Mouse (Mus musculus) MEL (cell line): ENCODE measurements around the gene Tnni1. TPM values are rescaled to one million over a fixed set of nuclear protein-coding genes. Genes with fewer than 3 reads are reported as not detected.

Experiments
- DNase-seq: peaks from one replicate; pipeline ENCODE4 v3.0.0; 2011; ENCODE audit warnings: low read depth, low spot score
- H3K27ac ChIP-seq: 2 replicates; pipeline ENCODE4 v1.5.1; 2012; ENCODE audit warnings: low read depth, mild to moderate bottlenecking, control low read depth, low read length, moderate library complexity; ENCODE audit not compliant: control insufficient read depth
- H3K27me3 ChIP-seq, 2 experiments: fragments of 150-350 bp in 1 of 2; sonication (generic) in 1 of 2; 2 replicates each; pipeline ENCODE4 v1.6.1; 2012; ENCODE audit warnings: low read length in 2 of 2, mild to moderate bottlenecking in 2 of 2, improper control_type of control experiment in 1 of 2, moderate library complexity in 1 of 2; ENCODE audit not compliant: insufficient read depth in 2 of 2, control insufficient read depth in 1 of 2
- H3K36me3 ChIP-seq, 2 experiments: 2 replicates each; pipeline ENCODE4 v1.6.1; 2012 to 2014; ENCODE audit warnings: low read length in 2 of 2, improper control_type of control experiment in 1 of 2, inconsistent platforms in 1 of 2, mild to moderate bottlenecking in 1 of 2; ENCODE audit not compliant: insufficient read depth in 2 of 2, control insufficient read depth in 1 of 2
- H3K4me1 ChIP-seq, 2 experiments: fragments of 150-350 bp in 1 of 2; sonication (generic) in 1 of 2; 2 replicates each; pipeline ENCODE4 v1.6.1; 2012; ENCODE audit warnings: low read length in 2 of 2, improper control_type of control experiment in 1 of 2, mild to moderate bottlenecking in 1 of 2; ENCODE audit not compliant: insufficient read depth in 2 of 2, control insufficient read depth in 1 of 2
- H3K4me3 ChIP-seq, 2 experiments: fragments of 150-350 bp in 1 of 2; sonication (generic) in 1 of 2; 2 replicates each; pipeline ENCODE4 v1.5.1; 2012; ENCODE audit warnings: low read depth in 2 of 2, low read length in 2 of 2, mild to moderate bottlenecking in 2 of 2, moderate library complexity in 2 of 2, control low read depth in 1 of 2, improper control_type of control experiment in 1 of 2; ENCODE audit not compliant: control insufficient read depth in 1 of 2, insufficient read depth in 1 of 2
- H3K79me2 ChIP-seq: 2 replicates; pipeline ENCODE4 v1.6.1; 2012; ENCODE audit warnings: mild to moderate bottlenecking, low read length, moderate library complexity; ENCODE audit not compliant: control insufficient read depth, poor library complexity, insufficient read depth
- H3K9ac ChIP-seq: 2 replicates; pipeline ENCODE4 v1.6.1; 2012; ENCODE audit warnings: low read depth, mild to moderate bottlenecking, control low read depth, low read length, moderate library complexity; ENCODE audit not compliant: control insufficient read depth, poor library complexity, severe bottlenecking
- H3K9me3 ChIP-seq: fragments of 150-350 bp; sonication (generic); replicated peaks from 2 replicates; pipeline ENCODE4 v1.6.1; 2012; ENCODE audit warnings: mild to moderate bottlenecking, low read length, improper control_type of control experiment, moderate library complexity; ENCODE audit not compliant: insufficient read depth
- BHLHE40 ChIP-seq: IDR thresholded peaks from 2 replicates; pipeline ENCODE4 v1.6.1; 2012; ENCODE audit warnings: low read depth, mild to moderate bottlenecking, inconsistent platforms, low read length, improper control_type of control experiment, borderline replicate concordance
- CHD1 ChIP-seq: IDR thresholded peaks from 2 replicates; pipeline ENCODE4 v1.6.1; 2012; ENCODE audit warnings: low read depth, mild to moderate bottlenecking, inconsistent platforms, low read length, improper control_type of control experiment
- CHD2 ChIP-seq: IDR thresholded peaks from 2 replicates; pipeline ENCODE4 v1.6.1; 2011; ENCODE audit warnings: low read length, improper control_type of control experiment
- CTCF ChIP-seq, 3 experiments: IDR thresholded peaks in 2 of 3; conservative IDR thresholded peaks in 1 of 3; 2 replicates each; pipeline ENCODE4 v1.5.1; 2011 to 2012; ENCODE audit warnings: low read length in 3 of 3, low read depth in 2 of 3, mild to moderate bottlenecking in 2 of 3, improper control_type of control experiment in 1 of 3, inconsistent platforms in 1 of 3, mixed read lengths in 1 of 3, moderate library complexity in 1 of 3; ENCODE audit not compliant: control insufficient read depth in 1 of 3, insufficient read depth in 1 of 3, poor library complexity in 1 of 3, severe bottlenecking in 1 of 3
- ELF1 ChIP-seq: IDR thresholded peaks from 2 replicates; pipeline ENCODE4 v1.6.1; 2014; ENCODE audit warnings: low read depth, mild to moderate bottlenecking, inconsistent platforms, low read length, improper control_type of control experiment, moderate library complexity
- EP300 ChIP-seq, 2 experiments: IDR thresholded peaks; 2 replicates each; pipeline ENCODE4 v1.6.1; 2011; ENCODE audit warnings: improper control_type of control experiment in 2 of 2, low read length in 2 of 2, low read depth in 1 of 2, mild to moderate bottlenecking in 1 of 2
- GATA1 ChIP-seq: IDR thresholded peaks from 2 replicates; pipeline ENCODE4 v1.6.1; 2011; ENCODE audit warnings: low read depth, low read length, improper control_type of control experiment
- HCFC1 ChIP-seq: IDR thresholded peaks from 2 replicates; pipeline ENCODE4 v1.6.1; 2012; ENCODE audit warnings: low read depth, mild to moderate bottlenecking, inconsistent platforms, low read length, improper control_type of control experiment, moderate library complexity
- MAX ChIP-seq: IDR thresholded peaks from 2 replicates; pipeline ENCODE4 v1.6.1; 2011; ENCODE audit warnings: low read length, improper control_type of control experiment
- MEF2A ChIP-seq: IDR thresholded peaks from 2 replicates; pipeline ENCODE4 v1.6.1; 2014; ENCODE audit warnings: low read depth, mild to moderate bottlenecking, inconsistent platforms, low read length, improper control_type of control experiment; ENCODE audit not compliant: poor library complexity, insufficient replicate concordance, severe bottlenecking; ENCODE audit errors: extremely low read depth
- MYB ChIP-seq: IDR thresholded peaks from 2 replicates; pipeline ENCODE4 v1.6.1; 2011; ENCODE audit warnings: mild to moderate bottlenecking, low read depth, low read length, improper control_type of control experiment
- MYC ChIP-seq: IDR thresholded peaks from 2 replicates; pipeline ENCODE4 v1.6.1; 2011; ENCODE audit warnings: low read depth, mild to moderate bottlenecking, low read length, improper control_type of control experiment, moderate library complexity
- NRF1 ChIP-seq: IDR thresholded peaks from 2 replicates; pipeline ENCODE4 v1.6.1; 2014; ENCODE audit warnings: low read depth, mild to moderate bottlenecking, inconsistent platforms, low read length, improper control_type of control experiment, moderate library complexity; ENCODE audit not compliant: poor library complexity, insufficient read depth, severe bottlenecking
- POLR2A ChIP-seq, 2 experiments: IDR thresholded peaks; 2 replicates each; pipeline ENCODE4 v1.6.1; 2011 to 2012; ENCODE audit warnings: low read length in 2 of 2, mild to moderate bottlenecking in 2 of 2, control low read depth in 1 of 2, improper control_type of control experiment in 1 of 2, low read depth in 1 of 2, moderate library complexity in 1 of 2; ENCODE audit not compliant: control insufficient read depth in 1 of 2, insufficient read depth in 1 of 2, poor library complexity in 1 of 2
- POLR2AphosphoS5 ChIP-seq: IDR thresholded peaks from 2 replicates; pipeline ENCODE4 v1.6.1; 2012; ENCODE audit warnings: low read depth, borderline replicate concordance, mild to moderate bottlenecking, inconsistent platforms, low read length, moderate library complexity, mixed read lengths
- SMC3 ChIP-seq: IDR thresholded peaks from 2 replicates; pipeline ENCODE4 v1.6.1; 2011; ENCODE audit warnings: low read depth, low read length, improper control_type of control experiment
- TBP ChIP-seq: IDR thresholded peaks from 2 replicates; pipeline ENCODE4 v1.8.0; 2011; ENCODE audit warnings: low read depth, low read length, improper control_type of control experiment
- UBTF ChIP-seq: IDR thresholded peaks from 2 replicates; pipeline ENCODE4 v1.6.1; 2012; ENCODE audit warnings: low read depth, mild to moderate bottlenecking, inconsistent platforms, low read length, improper control_type of control experiment, moderate library complexity, borderline replicate concordance; ENCODE audit not compliant: insufficient read depth
- USF1 ChIP-seq: IDR thresholded peaks from 2 replicates; pipeline ENCODE4 v1.6.1; 2014; ENCODE audit warnings: low read depth, mild to moderate bottlenecking, inconsistent platforms, low read length, improper control_type of control experiment, moderate library complexity
- ZC3H11A ChIP-seq: IDR thresholded peaks from 2 replicates; pipeline ENCODE4 v1.6.1; 2012; ENCODE audit warnings: low read depth, mild to moderate bottlenecking, inconsistent platforms, low read length, improper control_type of control experiment
- ZMIZ1 ChIP-seq: IDR thresholded peaks from 2 replicates; pipeline ENCODE4 v1.6.1; 2012; ENCODE audit warnings: low read depth, mild to moderate bottlenecking, inconsistent platforms, low read length, improper control_type of control experiment, moderate library complexity
- polyA plus RNA-seq, 2 experiments: library from polyadenylated mRNA; stranded (reverse) in 1 of 2; unstranded in 1 of 2; fragments of >175 nt in 1 of 2; fragments of >200 nt in 1 of 2; gene quantifications; 2 replicates each; pipeline versions ENCODE4 v1.2.1 to v1.2.4; 2012; ENCODE audit warnings: low replicate concordance in 2 of 2, low read depth in 1 of 2; ENCODE audit not compliant: insufficient read length in 2 of 2, insufficient read depth in 1 of 2, missing spikeins in 1 of 2
- total RNA-seq: library from RNA; depleted of rRNA; stranded (reverse); fragments of 300-350 nt; gene quantifications from 2 replicates; pipeline ENCODE4 v1.2.3, GENCODE M21; 2012

Tnni1 gene
- total and polyA plus RNA-seq, 3 experiments, result 0.15 TPM; not detected in 2

- DNase-seq, result no peak
- Histone ChIP-seq H3K27ac (no peak overlapping the region), H3K36me3 (peaks cover 0 to 4% of the 10 kb centered on the region in 2 experiments; a peak in 1 of 4 replicates), H3K4me1 (peaks cover 0 to 6% of the 10 kb centered on the region in 2 experiments; a peak in 2 of 4 replicates), H3K9ac (no peak overlapping the region), H3K79me2 (no peaks in the 10 kb centered on the region), H3K9me3 (no peaks in the 10 kb centered on the region), H3K27me3 (no peaks in the 10 kb centered on the region), H3K4me3 (no peak overlapping the region)
- no peak for TF ChIP-seq UBTF
- TF ChIP-seq ZC3H11A, result no peak
- TF ChIP-seq SMC3, result no peak
- TF ChIP-seq NRF1, result no peak
- no peak for TF ChIP-seq POLR2A (IDR thresholded peaks at IDR 0.05; ENCODE audit: control insufficient read depth in 1 of 2, insufficient read depth in 1 of 2, low read depth in 1 of 2, low read length in 2 of 2, poor library complexity in 1 of 2)
- no peak for TF ChIP-seq POLR2AphosphoS5
- no peak for TF ChIP-seq ELF1
- no peak for TF ChIP-seq BHLHE40
- no peak for TF ChIP-seq CHD1
- TF ChIP-seq MAX, result no peak
Observed at GRCm38 (mm10) chr1:135776596-135776995, 2.6 kb upstream of the Tnni1 start.

- Histone ChIP-seq H3K27me3 (no peaks in the 10 kb centered on the region), H3K4me3 (no peak overlapping the region), H3K79me2 (no peaks in the 10 kb centered on the region), H3K4me1 (peaks cover 0 to 6% of the 10 kb centered on the region in 2 experiments; a peak in 2 of 4 replicates), H3K9ac (no peak overlapping the region), H3K9me3 (no peaks in the 10 kb centered on the region)
- no peak for TF ChIP-seq MEF2A
- TF ChIP-seq TBP, result no peak
- TF ChIP-seq POLR2A (IDR thresholded peaks at IDR 0.05; ENCODE audit: control insufficient read depth in 1 of 2, insufficient read depth in 1 of 2, low read depth in 1 of 2, low read length in 2 of 2, poor library complexity in 1 of 2), result no peak
- no peak for TF ChIP-seq USF1
- no peak for TF ChIP-seq HCFC1
- TF ChIP-seq POLR2AphosphoS5, result no peak
- TF ChIP-seq BHLHE40, result no peak
- no peak for TF ChIP-seq EP300 (IDR thresholded peaks at IDR 0.05; ENCODE audit: low read depth in 1 of 2, low read length in 2 of 2)
- TF ChIP-seq MYC, result no peak
- no peak for TF ChIP-seq MYB
- TF ChIP-seq ZMIZ1, result no peak
- TF ChIP-seq CHD2, result no peak
- no peak for TF ChIP-seq GATA1
- TF ChIP-seq CTCF (IDR thresholded peaks at IDR 0.05 in 2 of 3, conservative IDR thresholded peaks at IDR 0.05 in 1 of 3; ENCODE audit: control insufficient read depth in 1 of 3, insufficient read depth in 1 of 3, low read depth in 2 of 3, low read length in 3 of 3, poor library complexity in 1 of 3, severe bottlenecking in 1 of 3), result no peak
- TF ChIP-seq, all 39 proteins: peak for 0
- Histone ChIP-seq H3K36me3 (peaks cover 0 to 4% of the 10 kb centered on the region in 2 experiments; a peak in 1 of 4 replicates), H3K27ac (no peak overlapping the region)
- no peak for DNase-seq
Observed at GRCm38 (mm10) chr1:135777046-135777445, 2.2 kb upstream of the Tnni1 start.
